8 mouse cellular contexts compared by ENCODE assay signal in the genomic region with DNA sequence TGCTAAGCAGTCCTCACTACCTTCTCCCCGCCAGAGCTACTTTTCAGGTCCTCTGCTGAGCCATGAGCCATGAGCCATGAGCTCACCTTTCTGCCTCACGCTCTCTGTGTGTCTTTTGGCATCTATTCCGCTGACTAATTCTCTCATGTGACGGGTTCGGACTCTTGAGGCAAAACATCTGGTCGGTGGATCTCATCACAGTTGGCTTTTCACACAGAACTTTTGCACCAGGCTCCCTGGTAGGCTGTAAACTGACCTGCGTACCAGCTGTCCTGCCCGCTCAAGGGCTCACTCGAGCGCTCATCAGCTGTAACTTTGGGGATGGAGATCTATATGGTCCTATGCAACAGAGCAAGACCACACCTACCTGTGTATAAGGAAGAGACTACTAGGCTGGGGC. TPM values are rescaled to one million over a fixed set of nuclear protein-coding genes. Genes with fewer than 3 reads are reported as not detected.
DNase-seq lines count a peak whose midpoint lies in the region; ATAC-seq and TF ChIP-seq lines count a peak whose summit lies in the region.

No protein-coding gene starts in this region.

- no peaks in the 10 kb centered on the region for H3K9me3 ChIP-seq in E14TG2a.4 (ENCODE audit: low read length)
- H3K9me3 ChIP-seq in embryonic facial prominence, embryonic 11.5 days (replicated peaks; ENCODE audit: control insufficient read depth, low read length): no peaks in the 10 kb centered on the region
- H3K9me3 ChIP-seq in limb, embryonic 13.5 days: no peaks in the 10 kb centered on the region
- no peaks in the 10 kb centered on the region for H3K9me3 ChIP-seq in hindbrain, embryonic 16.5 days (ENCODE audit: control insufficient read depth, low read length)

- intact Hi-C loops in heart, postnatal 10 days (cut with DNase I): no loop called here

- 26% methylated on average over 10 of the region's 10 CpGs for WGBS in embryonic facial prominence, embryonic 11.5 days
- WGBS in limb, embryonic 13.5 days: 15% methylated on average over 10 of the region's 10 CpGs
- WGBS in hindbrain, embryonic 16.5 days: 69% methylated on average over 10 of the region's 10 CpGs

- no peaks in the 10 kb centered on the region for H3K27me3 ChIP-seq in E14TG2a.4 (ENCODE audit: insufficient read depth, low read length)
- no peaks in the 10 kb centered on the region for H3K27me3 ChIP-seq in embryonic facial prominence, embryonic 11.5 days (ENCODE audit: control insufficient read depth, insufficient read depth, low read length)
- H3K27me3 ChIP-seq in limb, embryonic 13.5 days: no peaks in the 10 kb centered on the region
- no peaks in the 10 kb centered on the region for H3K27me3 ChIP-seq in hindbrain, embryonic 16.5 days (replicated peaks; ENCODE audit: control insufficient read depth, insufficient read depth, low read length)

- TF ChIP-seq CTCF in E14TG2a.4 (conservative IDR thresholded peaks at IDR 0.05; ENCODE audit: low read length): no peak

- no peak overlapping the region for H3K9ac ChIP-seq in embryonic facial prominence, embryonic 11.5 days (replicated peaks; ENCODE audit: low read length)
- H3K9ac ChIP-seq in limb, embryonic 13.5 days: no peak overlapping the region
- no peak overlapping the region for H3K9ac ChIP-seq in hindbrain, embryonic 16.5 days (ENCODE audit: low read depth, low read length)

- H3K27ac ChIP-seq in embryonic facial prominence, embryonic 11.5 days (replicated peaks; ENCODE audit: low read depth, low read length): no peak overlapping the region; the same call in 1 of the 2 replicates
- H3K27ac ChIP-seq in limb, embryonic 13.5 days: no peak overlapping the region
- H3K27ac ChIP-seq in hindbrain, embryonic 16.5 days (ENCODE audit: low read depth, low read length): no peak overlapping the region

- no peak overlapping the region for H3K4me2 ChIP-seq in embryonic facial prominence, embryonic 11.5 days (ENCODE audit: low read depth, low read length)
- H3K4me2 ChIP-seq in limb, embryonic 13.5 days (replicated peaks): peak overlapping the region; percentile 34
- H3K4me2 ChIP-seq in hindbrain, embryonic 16.5 days (ENCODE audit: low read length): no peak overlapping the region

- ATAC-seq in embryonic facial prominence, embryonic 11.5 days (replicated peaks; ENCODE audit: insufficient number of reproducible peaks, low FRiP score, low TSS enrichment, low read depth): 0 out of 2 replicates have a peak, but pooled peaks have one; percentile 31
- peak; percentile 64 for ATAC-seq in limb, embryonic 13.5 days (ENCODE audit: low FRiP score, low read depth)
- ATAC-seq in CD4-positive, CD25-positive, alpha-beta regulatory T cell, adult 4 months: no peak
- ATAC-seq in hindbrain, embryonic 16.5 days: no peak

- DNase-seq in embryonic facial prominence, embryonic 11.5 days (ENCODE audit: low spot score): no peak
- DNase-seq in heart, postnatal 10 days: peak; percentile 78
- no peak for DNase-seq in layer of hippocampus, postnatal 36 days
- DNase-seq in layer of hippocampus, postnatal 25 days (ENCODE audit: extremely low spot score in 1 of 2, low spot score in 1 of 2): no peak

- H3K4me1 ChIP-seq in E14TG2a.4 (replicated peaks; ENCODE audit: low read depth, low read length): peaks cover 73% of the 10 kb centered on the region
- no peaks in the 10 kb centered on the region for H3K4me1 ChIP-seq in embryonic facial prominence, embryonic 11.5 days (ENCODE audit: control insufficient read depth, insufficient read depth, low read length)
- peaks cover 47% of the 10 kb centered on the region for H3K4me1 ChIP-seq in limb, embryonic 13.5 days
- H3K4me1 ChIP-seq in hindbrain, embryonic 16.5 days (ENCODE audit: control insufficient read depth, insufficient read depth, low read depth, low read length): no peaks in the 10 kb centered on the region

- peak overlapping the region; percentile 58 for H3K4me3 ChIP-seq in E14TG2a.4 (replicated peaks; ENCODE audit: low read length)
- H3K4me3 ChIP-seq in embryonic facial prominence, embryonic 11.5 days (ENCODE audit: low read depth, low read length): no peak overlapping the region
- no peak overlapping the region for H3K4me3 ChIP-seq in limb, embryonic 13.5 days
- no peak overlapping the region for H3K4me3 ChIP-seq in hindbrain, embryonic 16.5 days (ENCODE audit: low read length)

- H3K36me3 ChIP-seq in E14TG2a.4 (ENCODE audit: insufficient read depth, low read length): no peaks in the 10 kb centered on the region
- H3K36me3 ChIP-seq in embryonic facial prominence, embryonic 11.5 days (replicated peaks; ENCODE audit: control insufficient read depth, insufficient read depth, low read depth, low read length): no peaks in the 10 kb centered on the region
- no peaks in the 10 kb centered on the region for H3K36me3 ChIP-seq in limb, embryonic 13.5 days
- no peaks in the 10 kb centered on the region for H3K36me3 ChIP-seq in hindbrain, embryonic 16.5 days (ENCODE audit: control insufficient read depth, insufficient read depth, low read length)

RNA-seq across cellular contexts. Expression of a gene that starts 26.9 kb away (rescaled TPM):
- polyA plus RNA-seq in embryonic facial prominence, embryonic 11.5 days (2014; fragmentation: Nextera tagmentation; extraction: Ambion mirVana): 177 and 184 TPM in 2 replicates
- 100 to 1,000 TPM; 124 to 125 TPM for total RNA-seq in heart, postnatal 10 days (2021)
- 153 and 163 TPM in 2 replicates for polyA plus RNA-seq in limb, embryonic 13.5 days (2015; fragmentation: Nextera tagmentation; extraction: Ambion mirVana)
- 10 to 100 TPM; 87.6 to 88.9 TPM for total RNA-seq in layer of hippocampus, postnatal 36 days (2021)
- 10 to 100 TPM; 51.1 to 85.0 TPM for polyA plus RNA-seq in CD4-positive, CD25-positive, alpha-beta regulatory T cell, adult 4 months (2017; shearing (Covaris generic))
- total RNA-seq in layer of hippocampus, postnatal 25 days (2021): 100 to 1,000 TPM in 1 of 2 experiments, 10 to 100 TPM in 1; 91.1 to 104 TPM
- 118 and 129 TPM in 2 replicates for polyA plus RNA-seq in hindbrain, embryonic 16.5 days (2015; fragmentation: Nextera tagmentation; extraction: Ambion mirVana)

Comparison
In these comparisons a context has a peak if more than half of its experiments do, and no peak if none do; other contexts are left out.
1. ATAC-seq: peak in embryonic facial prominence, embryonic 11.5 days (single experiment) and limb, embryonic 13.5 days (single experiment); none in CD4-positive, CD25-positive, alpha-beta regulatory T cell, adult 4 months (single experiment) and hindbrain, embryonic 16.5 days (single experiment).
2. DNase-seq: peak in heart, postnatal 10 days (2 of 2); none in embryonic facial prominence, embryonic 11.5 days (single experiment), layer of hippocampus, postnatal 36 days (0 of 2) and layer of hippocampus, postnatal 25 days (0 of 2).